Mouse (Mus musculus): ENCODE results near the gene Pirt. TPM values are rescaled to one million over a fixed set of nuclear protein-coding genes. Genes with fewer than 3 reads are reported as not detected.

Pirt gene
- polyA plus RNA-seq (2014; fragmentation: Nextera tagmentation; extraction: Ambion mirVana) = 0.80 and 0.89 TPM in 2 replicates

DNA sequence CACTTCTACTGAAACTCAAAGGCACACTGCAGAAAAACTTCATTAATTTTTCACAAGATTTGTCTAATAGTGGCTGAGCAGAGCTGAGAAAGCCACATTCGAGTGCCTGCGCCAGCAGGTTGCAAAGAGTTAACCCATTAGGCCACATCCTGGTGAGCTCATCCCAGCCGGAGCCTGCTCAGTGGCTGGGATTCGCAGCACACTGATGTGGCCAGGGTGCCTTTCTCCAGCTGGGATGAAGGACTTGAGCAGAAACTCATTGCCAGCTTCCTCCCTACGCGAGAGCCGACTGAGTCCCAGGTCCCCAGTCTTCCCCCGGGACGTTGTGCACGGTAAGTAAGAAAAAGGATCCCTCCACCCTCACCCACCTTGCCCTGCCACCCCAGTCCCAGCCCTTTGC lies at the start of gene Pirt:
Gene Pirt, plus strand, starts transcription at position 171 of the 400 bp plus-strand sequence.
- WGBS = 57% methylated on average over 10 of the region's 10 CpGs
- ATAC-seq (ENCODE audit: low FRiP score, low TSS enrichment) = no peak
- no peak for DNase-seq
- no peak within 1 kb of the TSS for H3K4me3 ChIP-seq (replicated peaks; ENCODE audit: low read depth, low read length)
- H3K27ac ChIP-seq (replicated peaks; ENCODE audit: low read depth, low read length) = no peak within 1 kb of the TSS
- no peak within 1 kb of the TSS for H3K4me2 ChIP-seq (ENCODE audit: low read length)
- no peaks in the 10 kb centered on the region for H3K27me3 ChIP-seq (ENCODE audit: control insufficient read depth, insufficient read depth, low read length)
- no peak within 1 kb of the TSS for H3K9ac ChIP-seq (replicated peaks; ENCODE audit: low read length)
- H3K9me3 ChIP-seq (ENCODE audit: control insufficient read depth, low read length) = no peaks in the 10 kb centered on the region
- no peaks in the 10 kb centered on the region for H3K4me1 ChIP-seq (ENCODE audit: control insufficient read depth, insufficient read depth, low read length)
- no peaks in the 10 kb centered on the region for H3K36me3 ChIP-seq (ENCODE audit: control insufficient read depth, insufficient read depth, low read length)

DNA sequence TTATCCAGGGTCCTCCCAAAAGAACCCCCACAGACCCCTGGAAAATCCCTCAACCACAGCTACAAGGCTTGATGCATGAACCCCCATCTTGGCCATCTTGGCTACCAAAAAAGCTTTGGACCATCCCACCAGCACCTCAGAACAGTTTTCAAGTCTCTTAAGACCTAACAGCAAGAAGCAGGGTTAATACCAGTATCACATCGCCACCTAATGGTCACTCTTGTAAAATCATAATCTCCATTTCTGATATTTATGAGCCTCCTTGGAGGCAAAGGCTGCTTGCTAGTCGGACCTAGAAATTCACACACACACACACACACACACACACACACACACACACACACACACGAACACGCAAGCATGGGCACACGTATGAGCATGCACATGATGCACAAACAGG lies 40.1 kb upstream of the Pirt start:
- no peak for ATAC-seq (ENCODE audit: low FRiP score, low TSS enrichment)
- Histone ChIP-seq H3K27ac (replicated peaks; ENCODE audit: low read depth, low read length) (no peak overlapping the region), H3K9ac (replicated peaks; ENCODE audit: low read length) (no peak overlapping the region), H3K4me3 (replicated peaks; ENCODE audit: low read depth, low read length) (no peak overlapping the region), H3K36me3 (ENCODE audit: control insufficient read depth, insufficient read depth, low read length) (no peaks in the 10 kb centered on the region), H3K9me3 (ENCODE audit: control insufficient read depth, low read length) (no peaks in the 10 kb centered on the region), H3K27me3 (ENCODE audit: control insufficient read depth, insufficient read depth, low read length) (no peaks in the 10 kb centered on the region), H3K4me1 (ENCODE audit: control insufficient read depth, insufficient read depth, low read length) (no peaks in the 10 kb centered on the region), H3K4me2 (ENCODE audit: low read length) (no peak overlapping the region)
- WGBS = 8% methylated on average over 5 of the region's 5 CpGs
- DNase-seq = peak; percentile 92

DNA sequence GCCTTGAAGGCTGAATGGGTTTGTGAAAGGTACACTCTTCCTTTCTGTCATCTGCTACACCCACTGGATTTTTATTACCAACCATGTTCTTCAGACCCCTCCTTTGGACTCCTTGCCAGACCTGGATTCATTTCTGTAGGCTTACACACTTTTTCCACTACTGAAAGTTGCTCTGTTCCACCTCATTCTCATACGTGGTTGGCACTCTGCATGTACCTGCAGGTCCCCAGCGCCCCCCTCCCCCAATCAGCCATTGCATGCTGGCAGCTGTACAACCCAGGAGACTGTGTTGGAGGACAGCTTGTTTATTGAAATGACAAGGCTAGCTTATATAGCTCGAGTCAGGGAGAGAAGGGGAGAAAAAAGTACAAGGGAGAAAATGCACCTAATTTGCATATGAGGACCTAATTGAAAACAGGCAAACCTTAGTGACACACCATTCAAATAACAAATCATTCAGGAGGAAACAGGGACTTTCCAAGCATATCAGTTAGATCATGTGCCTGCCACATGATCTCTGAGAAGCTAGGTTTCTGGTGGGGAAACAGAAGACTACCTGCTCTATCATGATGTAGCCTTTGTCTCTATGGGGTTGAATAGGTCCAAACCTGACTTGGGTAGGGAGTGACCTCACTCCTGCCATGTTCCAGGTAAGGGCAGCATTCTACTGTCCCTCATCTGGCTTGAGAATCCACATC lies 38.9 kb upstream of the Pirt start:
- no peak overlapping the region for H3K4me3 ChIP-seq (replicated peaks; ENCODE audit: low read depth, low read length)
- DNase-seq = no peak
- no peaks in the 10 kb centered on the region for H3K4me1 ChIP-seq (ENCODE audit: control insufficient read depth, insufficient read depth, low read length)
- no peaks in the 10 kb centered on the region for H3K27me3 ChIP-seq (ENCODE audit: control insufficient read depth, insufficient read depth, low read length)
- no peaks in the 10 kb centered on the region for H3K36me3 ChIP-seq (ENCODE audit: control insufficient read depth, insufficient read depth, low read length)
- ATAC-seq (ENCODE audit: low FRiP score, low TSS enrichment) = no peak
- no peak overlapping the region for H3K27ac ChIP-seq (replicated peaks; ENCODE audit: low read depth, low read length)
- H3K9ac ChIP-seq (replicated peaks; ENCODE audit: low read length) = no peak overlapping the region
- no peak overlapping the region for H3K4me2 ChIP-seq (ENCODE audit: low read length)
- H3K9me3 ChIP-seq (ENCODE audit: control insufficient read depth, low read length) = no peaks in the 10 kb centered on the region
- WGBS = 66% methylated on average over 3 of the region's 3 CpGs

DNA sequence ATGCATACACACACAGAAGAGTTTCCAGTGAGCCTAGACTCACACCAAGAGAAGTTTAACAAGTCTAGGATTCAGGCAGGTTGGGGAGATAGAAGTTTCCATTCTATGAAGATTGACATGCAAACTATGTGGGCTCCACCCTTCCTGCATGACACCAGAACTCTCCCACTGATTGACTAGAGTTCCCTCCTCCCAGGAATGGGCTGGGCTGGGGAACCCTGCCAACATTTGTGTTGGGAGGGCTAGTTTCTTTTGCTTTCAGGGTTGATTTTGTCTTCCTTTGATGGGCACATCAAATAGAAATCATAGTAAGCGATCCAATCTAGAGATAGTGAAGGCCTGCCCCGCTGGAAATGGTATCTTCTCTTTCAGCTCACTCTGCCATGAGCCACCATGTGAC lies 30.5 kb upstream of the Pirt start:
- no peak for DNase-seq
- ATAC-seq (ENCODE audit: low FRiP score, low TSS enrichment) = no peak
- H3K4me2 ChIP-seq (ENCODE audit: low read length) = no peak overlapping the region

DNA sequence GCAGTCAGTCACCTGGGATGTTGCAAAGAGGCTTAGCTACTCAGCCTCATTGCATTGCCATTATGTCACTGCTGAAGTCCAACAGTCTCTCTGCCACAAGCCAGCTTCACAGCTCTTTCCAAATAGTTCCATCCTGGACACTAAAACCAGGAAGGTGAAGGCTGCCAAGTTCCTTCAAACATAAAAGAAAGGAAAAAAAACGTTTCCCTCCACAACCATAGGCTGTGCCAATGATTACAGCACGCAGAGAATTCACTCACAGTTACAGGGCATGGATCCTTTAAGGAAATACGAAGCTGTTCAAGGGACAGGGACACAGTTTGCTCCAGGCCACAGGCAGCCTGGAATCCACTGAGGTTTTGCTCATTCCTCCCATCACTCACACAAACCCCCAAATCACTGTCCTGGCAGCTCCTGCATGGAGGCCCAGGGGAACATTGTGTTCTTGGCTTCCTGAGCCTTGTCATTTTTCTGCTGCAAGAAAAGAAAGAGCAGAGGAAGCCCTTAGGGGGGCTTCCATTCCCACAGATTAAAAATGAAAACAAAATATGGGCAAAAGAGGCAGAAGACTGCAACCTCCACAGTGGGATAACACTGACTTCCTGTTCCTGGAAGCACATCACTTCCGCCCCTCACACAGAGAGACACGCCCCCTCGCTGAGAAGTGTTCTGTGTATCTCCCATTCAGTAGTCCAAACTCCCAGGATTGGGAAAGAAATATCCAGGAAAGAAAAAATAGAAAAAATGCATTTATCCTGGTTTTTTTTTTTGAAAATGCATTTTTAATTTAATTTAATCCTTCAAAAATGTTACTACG lies 29.3 kb upstream of the Pirt start:
- H3K4me1 ChIP-seq (ENCODE audit: control insufficient read depth, insufficient read depth, low read length) = 0 out of 2 replicates have a peak, but pooled peaks cover 4% of the 10 kb centered on the region
- no peak for ATAC-seq (ENCODE audit: low FRiP score, low TSS enrichment)
- H3K9me3 ChIP-seq (ENCODE audit: control insufficient read depth, low read length) = no peaks in the 10 kb centered on the region
- DNase-seq = peak; percentile 31
- no peaks in the 10 kb centered on the region for H3K27me3 ChIP-seq (ENCODE audit: control insufficient read depth, insufficient read depth, low read length)
- 73% methylated on average over 7 of the region's 7 CpGs for WGBS
- 0 out of 2 replicates have a peak overlapping the region, but pooled peaks have one; percentile 32 for H3K27ac ChIP-seq (replicated peaks; ENCODE audit: low read depth, low read length)
- no peak overlapping the region for H3K4me3 ChIP-seq (replicated peaks; ENCODE audit: low read depth, low read length)
- H3K36me3 ChIP-seq (ENCODE audit: control insufficient read depth, insufficient read depth, low read length) = no peaks in the 10 kb centered on the region
- H3K4me2 ChIP-seq (ENCODE audit: low read length) = no peak overlapping the region
- H3K9ac ChIP-seq (replicated peaks; ENCODE audit: low read length) = no peak overlapping the region

More for the DNA sequence above, 30.5 kb upstream of the Pirt start:
- H3K36me3 ChIP-seq (ENCODE audit: control insufficient read depth, insufficient read depth, low read length) = no peaks in the 10 kb centered on the region
- 0 out of 2 replicates have a peak, but pooled peaks cover 4% of the 10 kb centered on the region for H3K4me1 ChIP-seq (ENCODE audit: control insufficient read depth, insufficient read depth, low read length)
- no peaks in the 10 kb centered on the region for H3K9me3 ChIP-seq (ENCODE audit: control insufficient read depth, low read length)
- H3K27me3 ChIP-seq (ENCODE audit: control insufficient read depth, insufficient read depth, low read length) = no peaks in the 10 kb centered on the region
- H3K4me3 ChIP-seq (replicated peaks; ENCODE audit: low read depth, low read length) = no peak overlapping the region
- H3K27ac ChIP-seq (replicated peaks; ENCODE audit: low read depth, low read length) = no peak overlapping the region
- no peak overlapping the region for H3K9ac ChIP-seq (replicated peaks; ENCODE audit: low read length)
- 72% methylated on average over 2 of the region's 2 CpGs for WGBS

DNA sequence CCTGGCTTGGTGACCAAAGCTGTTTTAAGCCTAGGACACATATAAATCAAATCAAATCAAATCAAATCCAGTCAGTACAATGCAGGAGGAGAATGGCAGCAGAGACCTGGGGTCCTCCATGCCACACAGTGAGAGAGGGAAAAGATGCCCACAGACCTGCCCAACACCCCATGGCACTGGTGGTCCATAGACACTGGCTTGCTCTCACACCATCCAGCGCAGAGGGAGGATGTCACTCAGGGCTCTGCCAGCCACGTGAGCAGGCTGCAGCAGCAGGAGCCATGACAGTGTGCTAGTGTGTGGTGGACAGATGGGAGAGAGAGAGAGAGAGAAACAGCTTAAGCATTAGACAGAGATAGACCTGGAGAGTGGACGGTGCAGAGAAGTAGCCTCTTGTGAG lies 19.2 kb upstream of the Pirt start:
- ATAC-seq (ENCODE audit: low FRiP score, low TSS enrichment) (no peak), DNase-seq (no peak)
- Histone ChIP-seq H3K27me3 (ENCODE audit: control insufficient read depth, insufficient read depth, low read length) (no peaks in the 10 kb centered on the region), H3K9me3 (ENCODE audit: control insufficient read depth, low read length) (no peaks in the 10 kb centered on the region), H3K4me3 (replicated peaks; ENCODE audit: low read depth, low read length) (no peak overlapping the region), H3K9ac (replicated peaks; ENCODE audit: low read length) (no peak overlapping the region), H3K27ac (replicated peaks; ENCODE audit: low read depth, low read length) (no peak overlapping the region), H3K4me2 (ENCODE audit: low read length) (no peak overlapping the region), H3K4me1 (ENCODE audit: control insufficient read depth, insufficient read depth, low read length) (no peaks in the 10 kb centered on the region), H3K36me3 (ENCODE audit: control insufficient read depth, insufficient read depth, low read length) (no peaks in the 10 kb centered on the region)
- 73% methylated on average over 3 of the region's 3 CpGs for WGBS

DNA sequence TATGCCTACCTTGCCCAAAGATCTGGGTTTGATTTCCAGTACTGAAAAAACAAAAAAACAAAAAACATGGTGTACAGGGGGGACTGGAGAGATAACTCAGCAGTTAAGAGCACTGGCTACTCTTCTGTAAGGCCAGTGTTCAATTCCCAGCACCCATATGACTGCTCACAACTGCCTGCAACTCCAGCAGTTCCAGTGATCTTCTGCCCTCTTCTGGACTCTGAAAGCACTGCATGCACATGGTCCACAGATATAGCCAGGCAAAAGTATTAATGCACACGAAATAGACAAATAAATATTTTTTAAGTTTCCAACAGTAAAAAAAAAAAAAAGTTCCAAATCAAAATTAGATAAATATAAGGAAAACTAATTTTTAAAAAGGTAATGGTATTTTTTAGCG lies 13.0 kb upstream of the Pirt start:
- DNase-seq (no peak), ATAC-seq (ENCODE audit: low FRiP score, low TSS enrichment) (no peak)
- H3K4me1 ChIP-seq (ENCODE audit: control insufficient read depth, insufficient read depth, low read length) = no peaks in the 10 kb centered on the region
- no peaks in the 10 kb centered on the region for H3K27me3 ChIP-seq (ENCODE audit: control insufficient read depth, insufficient read depth, low read length)
- no peak overlapping the region for H3K4me3 ChIP-seq (replicated peaks; ENCODE audit: low read depth, low read length)
- WGBS = 92% methylated on average over 2 of the region's 2 CpGs
- no peak overlapping the region for H3K4me2 ChIP-seq (ENCODE audit: low read length)
- no peaks in the 10 kb centered on the region for H3K36me3 ChIP-seq (ENCODE audit: control insufficient read depth, insufficient read depth, low read length)
- H3K9me3 ChIP-seq (ENCODE audit: control insufficient read depth, low read length) = no peaks in the 10 kb centered on the region
- H3K9ac ChIP-seq (replicated peaks; ENCODE audit: low read length) = no peak overlapping the region
- no peak overlapping the region for H3K27ac ChIP-seq (replicated peaks; ENCODE audit: low read depth, low read length)

DNA sequence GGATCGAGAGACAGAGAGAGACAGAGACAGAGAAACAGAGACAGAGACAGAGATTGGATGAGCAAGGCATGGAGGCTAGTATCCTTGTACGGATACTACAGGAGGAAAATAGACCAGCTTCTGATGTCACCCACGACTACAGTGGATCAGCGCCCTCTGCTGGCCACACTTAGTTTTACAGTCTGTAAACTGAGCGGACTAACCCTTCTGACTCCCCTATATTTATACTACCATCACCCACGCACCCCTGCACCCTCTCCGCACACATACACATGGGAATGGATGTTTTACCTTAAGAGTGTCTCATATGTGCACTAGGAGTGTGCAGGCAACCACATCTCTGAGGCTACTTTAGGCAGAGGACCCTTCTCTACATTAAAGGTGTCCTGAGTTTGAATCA lies 12.4 kb upstream of the Pirt start:
- ATAC-seq (ENCODE audit: low FRiP score, low TSS enrichment) (no peak), DNase-seq (peak; percentile 89)
- Histone ChIP-seq H3K4me1 (ENCODE audit: control insufficient read depth, insufficient read depth, low read length) (no peaks in the 10 kb centered on the region), H3K36me3 (ENCODE audit: control insufficient read depth, insufficient read depth, low read length) (no peaks in the 10 kb centered on the region), H3K9me3 (ENCODE audit: control insufficient read depth, low read length) (no peaks in the 10 kb centered on the region), H3K4me2 (ENCODE audit: low read length) (no peak overlapping the region), H3K27me3 (ENCODE audit: control insufficient read depth, insufficient read depth, low read length) (no peaks in the 10 kb centered on the region), H3K4me3 (replicated peaks; ENCODE audit: low read depth, low read length) (no peak overlapping the region), H3K27ac (replicated peaks; ENCODE audit: low read depth, low read length) (no peak overlapping the region), H3K9ac (replicated peaks; ENCODE audit: low read length) (no peak overlapping the region)
- 12% methylated on average over 7 of the region's 7 CpGs for WGBS

Measured in midbrain, embryonic 14.5 days (tissue).